Mouse (Mus musculus): Measurements from ENCODE around the gene Cep97. TPM values are rescaled to one million over a fixed set of nuclear protein-coding genes. Genes with fewer than 3 reads are reported as not detected.
"Not testable (repeated sequence)": the region's sequence is repeated elsewhere in the genome, so short reads cannot be mapped to it uniquely, and the experiment has no call there.

The Cep97 gene
- polyA plus RNA-seq, 1 experiment from 2014 or later, result 23.0 TPM

GRCm38 (mm10) chr16:55888584-55888960 is 46.1 kb downstream of the Cep97 start:
- no peak for ATAC-seq (ENCODE audit: low FRiP score)
- Histone ChIP-seq H3K9ac (ENCODE audit: low read depth, low read length) (no peak overlapping the region), H3K4me3 (ENCODE audit: low read depth, low read length) (no peak overlapping the region), H3K36me3 (ENCODE audit: control insufficient read depth, insufficient read depth, low read length) (no peaks in the 10 kb centered on the region), H3K27ac (ENCODE audit: low read depth, low read length) (no peak overlapping the region), H3K9me3 (ENCODE audit: control insufficient read depth, low read length) (no peaks in the 10 kb centered on the region), H3K27me3 (ENCODE audit: control insufficient read depth, insufficient read depth, low read length) (no peaks in the 10 kb centered on the region), H3K4me2 (replicated peaks; ENCODE audit: low read depth, low read length) (no peak overlapping the region), H3K4me1 (replicated peaks; ENCODE audit: control insufficient read depth, insufficient read depth, low read length) (no peaks in the 10 kb centered on the region)
- WGBS, result 93% methylated on average over 3 of the region's 3 CpGs
- DNase-seq (ENCODE audit: low spot score), result no peak

- Histone ChIP-seq H3K27ac (ENCODE audit: low read depth, low read length) (no peak overlapping the region), H3K27me3 (ENCODE audit: control insufficient read depth, insufficient read depth, low read length) (no peaks in the 10 kb centered on the region), H3K36me3 (ENCODE audit: control insufficient read depth, insufficient read depth, low read length) (no peaks in the 10 kb centered on the region), H3K4me1 (replicated peaks; ENCODE audit: control insufficient read depth, insufficient read depth, low read length) (no peaks in the 10 kb centered on the region), H3K9me3 (ENCODE audit: control insufficient read depth, low read length) (no peaks in the 10 kb centered on the region), H3K9ac (ENCODE audit: low read depth, low read length) (no peak overlapping the region), H3K4me2 (replicated peaks; ENCODE audit: low read depth, low read length) (no peak overlapping the region), H3K4me3 (ENCODE audit: low read depth, low read length) (no peak overlapping the region)
- DNase-seq (ENCODE audit: low spot score), result peak; percentile 31
- no peak for ATAC-seq (ENCODE audit: low FRiP score)
- 67% methylated on average over 7 of the region's 7 CpGs for WGBS
These were observed 46.7 kb downstream of the Cep97 start for GRCm38 (mm10) chr16:55887814-55888583.

GRCm38 (mm10) chr16:55884246-55884645 is 50.4 kb downstream of the Cep97 start:
- no peak overlapping the region for H3K9ac ChIP-seq (ENCODE audit: low read depth, low read length)
- H3K27ac ChIP-seq (ENCODE audit: low read depth, low read length), result no peak overlapping the region
- WGBS, result 87% methylated on average over 11 of the region's 11 CpGs

GRCm38 (mm10) chr16:55876025-55876424 is 58.6 kb downstream of the Cep97 start:
- Histone ChIP-seq H3K9me3 (ENCODE audit: control insufficient read depth, low read length) (no peaks in the 10 kb centered on the region), H3K36me3 (ENCODE audit: control insufficient read depth, insufficient read depth, low read length) (no peaks in the 10 kb centered on the region), H3K4me3 (ENCODE audit: low read depth, low read length) (no peak overlapping the region), H3K27ac (ENCODE audit: low read depth, low read length) (no peak overlapping the region), H3K9ac (ENCODE audit: low read depth, low read length) (no peak overlapping the region), H3K4me2 (replicated peaks; ENCODE audit: low read depth, low read length) (no peak overlapping the region), H3K27me3 (ENCODE audit: control insufficient read depth, insufficient read depth, low read length) (no peaks in the 10 kb centered on the region), H3K4me1 (replicated peaks; ENCODE audit: control insufficient read depth, insufficient read depth, low read length) (no peaks in the 10 kb centered on the region)
- ATAC-seq (ENCODE audit: low FRiP score) (no peak), DNase-seq (ENCODE audit: low spot score) (no peak)
- 84% methylated on average over 6 of the region's 6 CpGs for WGBS

More at GRCm38 (mm10) chr16:55884246-55884645, 50.4 kb downstream of the Cep97 start:
- Histone ChIP-seq H3K36me3 (ENCODE audit: control insufficient read depth, insufficient read depth, low read length) (no peaks in the 10 kb centered on the region), H3K27me3 (ENCODE audit: control insufficient read depth, insufficient read depth, low read length) (no peaks in the 10 kb centered on the region), H3K4me3 (ENCODE audit: low read depth, low read length) (no peak overlapping the region), H3K4me1 (replicated peaks; ENCODE audit: control insufficient read depth, insufficient read depth, low read length) (no peaks in the 10 kb centered on the region), H3K4me2 (replicated peaks; ENCODE audit: low read depth, low read length) (no peak overlapping the region), H3K9me3 (ENCODE audit: control insufficient read depth, low read length) (no peaks in the 10 kb centered on the region)
- no peak for DNase-seq (ENCODE audit: low spot score)
- no peak for ATAC-seq (ENCODE audit: low FRiP score)

GRCm38 (mm10) chr16:55863832-55864231 is 70.8 kb downstream of the Cep97 start:
- Histone ChIP-seq H3K9me3 (ENCODE audit: control insufficient read depth, low read length) (no peaks in the 10 kb centered on the region), H3K4me1 (replicated peaks; ENCODE audit: control insufficient read depth, insufficient read depth, low read length) (no peaks in the 10 kb centered on the region), H3K27me3 (ENCODE audit: control insufficient read depth, insufficient read depth, low read length) (no peaks in the 10 kb centered on the region), H3K27ac (ENCODE audit: low read depth, low read length) (no peak overlapping the region), H3K4me3 (ENCODE audit: low read depth, low read length) (no peak overlapping the region), H3K4me2 (replicated peaks; ENCODE audit: low read depth, low read length) (no peak overlapping the region), H3K36me3 (ENCODE audit: control insufficient read depth, insufficient read depth, low read length) (no peaks in the 10 kb centered on the region), H3K9ac (ENCODE audit: low read depth, low read length) (no peak overlapping the region)
- WGBS, result 65% methylated on average over 4 of the region's 4 CpGs
- ATAC-seq (ENCODE audit: low FRiP score) (no peak), DNase-seq (ENCODE audit: low spot score) (no peak)

GRCm38 (mm10) chr16:55863149-55863815 is 71.4 kb downstream of the Cep97 start:
- H3K27ac ChIP-seq (ENCODE audit: low read depth, low read length), result no peak overlapping the region
- DNase-seq (ENCODE audit: low spot score) (peak; percentile 78), ATAC-seq (ENCODE audit: low FRiP score) (peak; percentile 51)
- H3K4me2 ChIP-seq (replicated peaks; ENCODE audit: low read depth, low read length), result no peak overlapping the region
- WGBS, result 27% methylated on average over 7 of the region's 7 CpGs
- H3K4me1 ChIP-seq (replicated peaks; ENCODE audit: control insufficient read depth, insufficient read depth, low read length), result no peaks in the 10 kb centered on the region
- H3K36me3 ChIP-seq (ENCODE audit: control insufficient read depth, insufficient read depth, low read length), result no peaks in the 10 kb centered on the region
- no peaks in the 10 kb centered on the region for H3K9me3 ChIP-seq (ENCODE audit: control insufficient read depth, low read length)
- no peak overlapping the region for H3K9ac ChIP-seq (ENCODE audit: low read depth, low read length)
- no peaks in the 10 kb centered on the region for H3K27me3 ChIP-seq (ENCODE audit: control insufficient read depth, insufficient read depth, low read length)
- H3K4me3 ChIP-seq (ENCODE audit: low read depth, low read length), result no peak overlapping the region

GRCm38 (mm10) chr16:55861104-55861503 is 73.6 kb downstream of the Cep97 start:
- WGBS, result 92% methylated on average over 3 of the region's 3 CpGs
- H3K27me3 ChIP-seq (ENCODE audit: control insufficient read depth, insufficient read depth, low read length), result no peaks in the 10 kb centered on the region
- H3K27ac ChIP-seq (ENCODE audit: low read depth, low read length), result no peak overlapping the region
- no peaks in the 10 kb centered on the region for H3K9me3 ChIP-seq (ENCODE audit: control insufficient read depth, low read length)
- no peaks in the 10 kb centered on the region for H3K36me3 ChIP-seq (ENCODE audit: control insufficient read depth, insufficient read depth, low read length)
- H3K4me1 ChIP-seq (replicated peaks; ENCODE audit: control insufficient read depth, insufficient read depth, low read length), result no peaks in the 10 kb centered on the region
- DNase-seq (ENCODE audit: low spot score) (no peak), ATAC-seq (ENCODE audit: low FRiP score) (no peak)
- H3K4me2 ChIP-seq (replicated peaks; ENCODE audit: low read depth, low read length), result no peak overlapping the region
- no peak overlapping the region for H3K4me3 ChIP-seq (ENCODE audit: low read depth, low read length)
- no peak overlapping the region for H3K9ac ChIP-seq (ENCODE audit: low read depth, low read length)

- H3K9ac ChIP-seq (ENCODE audit: low read depth, low read length); H3K4me2 ChIP-seq (replicated peaks; ENCODE audit: low read depth, low read length); H3K4me3 ChIP-seq (ENCODE audit: low read depth, low read length); H3K27ac ChIP-seq (ENCODE audit: low read depth, low read length); H3K9me3 ChIP-seq (ENCODE audit: control insufficient read depth, low read length); DNase-seq (ENCODE audit: low spot score); H3K4me1 ChIP-seq (replicated peaks; ENCODE audit: control insufficient read depth, insufficient read depth, low read length); H3K27me3 ChIP-seq (ENCODE audit: control insufficient read depth, insufficient read depth, low read length); H3K36me3 ChIP-seq (ENCODE audit: control insufficient read depth, insufficient read depth, low read length); ATAC-seq (ENCODE audit: low FRiP score): not testable (repeated sequence)
- 93% methylated on average over 4 of the region's 4 CpGs for WGBS
These were observed 75.2 kb downstream of the Cep97 start for GRCm38 (mm10) chr16:55859421-55859820.

- Histone ChIP-seq H3K27ac (ENCODE audit: low read depth, low read length) (no peak overlapping the region), H3K9ac (ENCODE audit: low read depth, low read length) (no peak overlapping the region), H3K36me3 (ENCODE audit: control insufficient read depth, insufficient read depth, low read length) (no peaks in the 10 kb centered on the region), H3K4me2 (replicated peaks; ENCODE audit: low read depth, low read length) (no peak overlapping the region), H3K27me3 (ENCODE audit: control insufficient read depth, insufficient read depth, low read length) (no peaks in the 10 kb centered on the region), H3K4me1 (replicated peaks; ENCODE audit: control insufficient read depth, insufficient read depth, low read length) (no peaks in the 10 kb centered on the region), H3K9me3 (ENCODE audit: control insufficient read depth, low read length) (no peaks in the 10 kb centered on the region), H3K4me3 (ENCODE audit: low read depth, low read length) (no peak overlapping the region)
- ATAC-seq (ENCODE audit: low FRiP score) (peak; percentile 57; the same call in 1 of the 2 replicates), DNase-seq (ENCODE audit: low spot score) (peak; percentile 64)
- WGBS, result 62% methylated on average over 6 of the region's 6 CpGs
These were observed 76.2 kb downstream of the Cep97 start for GRCm38 (mm10) chr16:55858465-55858864.
